Mouse (Mus musculus) embryonic fibroblast, embryonic 13.5 days (primary cell): ENCODE data around the gene Top2b.

Experiments
- CTCF ChIP-seq: IDR thresholded peaks from 2 replicates; pipeline ENCODE4 v1.5.1; 2011; ENCODE audit warnings: mild to moderate bottlenecking, control low read depth, low read length, moderate library complexity, borderline replicate concordance; ENCODE audit not compliant: insufficient read depth
- POLR2A ChIP-seq: IDR thresholded peaks from 2 replicates; pipeline ENCODE4 v1.6.1; 2011; ENCODE audit warnings: low read depth, mild to moderate bottlenecking, control low read depth, low read length, moderate library complexity

DNA sequence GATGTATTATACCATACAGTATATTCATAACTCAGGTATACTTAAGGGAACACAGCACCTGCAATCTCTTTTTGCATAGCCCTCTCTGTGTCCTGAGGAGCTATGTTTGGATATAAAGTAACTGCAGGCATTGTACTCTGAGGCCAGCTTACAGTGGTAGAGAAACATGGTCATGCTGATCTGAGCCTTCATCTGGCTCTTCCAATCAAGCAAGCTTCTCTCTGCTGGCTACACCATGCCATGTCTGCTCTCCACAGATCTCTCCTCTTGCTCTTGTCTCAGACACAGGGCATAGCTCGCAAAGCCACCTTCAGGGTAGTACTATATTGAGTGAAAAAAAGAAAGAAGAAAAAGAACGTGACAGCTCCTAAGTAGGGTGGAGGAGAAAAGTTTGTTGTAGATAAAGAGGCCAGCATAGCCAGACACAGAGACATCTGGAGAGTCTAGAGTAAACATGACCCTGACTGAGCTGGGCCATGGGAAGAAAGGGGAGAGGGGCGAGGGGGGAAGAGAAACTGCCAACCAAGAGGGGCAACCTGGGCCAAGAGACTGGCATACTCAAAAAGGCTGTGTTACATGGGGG is 29.1 kb upstream of the Top2b start:
- TF ChIP-seq POLR2A (no peak), CTCF (no peak)
